Mouse (Mus musculus) adrenal gland, postnatal 25 days (tissue): Measurements from ENCODE around the gene Klhdc1. TPM values are rescaled to one million over a fixed set of nuclear protein-coding genes. Genes with fewer than 3 reads are reported as not detected.

ENCODE experiments used
- DNase-seq: peaks from one replicate; pipeline ENCODE4 v3.0.0; 2021; ENCODE audit warnings: mixed read lengths
- total RNA-seq: library from RNA; stranded (reverse); gene quantifications from 2 replicates; pipeline ENCODE4 v1.2.3, GENCODE M21; 2021

The Klhdc1 gene
- total RNA-seq, 1 experiment from 2014 or later = 10.6 TPM

- peak; percentile 90 for DNase-seq
Measured at GRCm38 (mm10) chr12:69227776-69228466, 13.1 kb upstream of the Klhdc1 start, which contains the start of gene Pole2. Gene Pole2, minus strand, starts transcription at chr12:69228195.

GRCm38 (mm10) chr12:69229251-69229650 is 11.7 kb upstream of the Klhdc1 start:
- no peak for DNase-seq

DNA sequence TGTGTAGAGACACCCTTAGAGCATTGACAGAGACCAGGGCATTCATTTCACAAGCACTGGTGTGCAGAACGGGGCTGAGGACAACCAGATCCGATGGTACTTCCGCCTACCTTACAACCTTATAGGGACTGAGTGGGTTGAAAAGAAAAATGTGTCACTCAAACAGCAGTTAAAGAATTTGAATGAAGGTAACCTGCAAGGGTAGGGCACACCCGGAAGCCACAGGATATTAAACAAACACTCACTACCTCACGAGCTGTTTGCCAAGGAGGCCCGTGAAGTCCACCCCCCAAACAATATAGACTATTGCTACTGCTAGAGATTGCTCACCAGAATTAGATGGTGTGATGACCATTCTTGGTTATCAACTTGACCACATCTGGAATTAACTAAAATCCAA is 5.2 kb upstream of the Klhdc1 start:
- DNase-seq = no peak

- no peak for DNase-seq
Measured at GRCm38 (mm10) chr12:69238284-69238683, 2.7 kb upstream of the Klhdc1 start.

DNA sequence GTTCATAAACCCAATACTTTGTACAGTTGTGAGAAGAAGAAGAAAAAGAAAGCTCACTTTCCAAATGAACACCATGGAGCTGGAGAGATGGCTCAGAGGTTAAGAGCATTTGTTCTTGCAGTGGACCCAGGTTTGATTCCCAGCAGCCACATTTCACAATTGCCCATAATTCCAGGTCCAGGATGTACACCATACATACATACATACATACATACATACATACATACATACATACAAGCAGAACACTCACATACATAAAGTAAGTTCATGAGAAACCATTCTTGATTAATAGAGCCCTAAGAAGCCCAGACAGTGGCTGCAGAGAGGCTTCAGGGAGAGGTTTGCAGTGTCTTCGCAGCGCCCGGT is 412 bp downstream of the Klhdc1 start:
- no peak for DNase-seq

DNA sequence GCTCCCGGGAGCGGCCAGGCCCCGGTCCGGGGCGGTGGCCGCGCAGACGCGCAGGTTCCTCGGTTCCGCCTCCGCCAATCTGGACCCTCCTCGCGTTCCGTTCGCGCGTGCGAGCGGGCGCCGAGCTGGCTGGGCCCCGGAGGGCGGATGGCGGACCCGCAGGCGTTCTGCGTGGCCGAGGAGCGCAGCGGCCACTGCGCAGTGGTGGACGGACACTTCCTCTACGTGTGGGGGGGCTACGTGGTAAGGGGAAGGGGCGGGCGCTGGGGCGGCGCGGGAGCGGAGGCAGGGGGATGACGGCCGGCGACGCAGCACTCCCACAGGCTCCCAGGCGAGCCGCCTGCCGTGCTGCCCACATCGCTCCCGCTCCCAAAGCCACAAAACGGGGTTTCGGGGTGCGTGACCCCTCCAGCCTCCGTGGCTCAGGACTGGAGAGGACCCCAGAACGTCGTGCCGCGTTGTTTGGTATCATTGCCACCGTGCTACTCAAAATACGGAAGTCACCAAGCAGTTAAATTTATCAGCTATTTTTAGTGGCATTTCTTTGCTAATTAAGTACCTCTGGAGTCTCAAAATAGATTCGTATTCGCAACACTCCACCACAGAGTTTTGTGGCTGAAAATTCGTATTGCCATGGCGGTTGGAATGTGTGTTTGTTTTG is 925 bp downstream of the Klhdc1 start:
- peak; percentile 78 for DNase-seq

DNA sequence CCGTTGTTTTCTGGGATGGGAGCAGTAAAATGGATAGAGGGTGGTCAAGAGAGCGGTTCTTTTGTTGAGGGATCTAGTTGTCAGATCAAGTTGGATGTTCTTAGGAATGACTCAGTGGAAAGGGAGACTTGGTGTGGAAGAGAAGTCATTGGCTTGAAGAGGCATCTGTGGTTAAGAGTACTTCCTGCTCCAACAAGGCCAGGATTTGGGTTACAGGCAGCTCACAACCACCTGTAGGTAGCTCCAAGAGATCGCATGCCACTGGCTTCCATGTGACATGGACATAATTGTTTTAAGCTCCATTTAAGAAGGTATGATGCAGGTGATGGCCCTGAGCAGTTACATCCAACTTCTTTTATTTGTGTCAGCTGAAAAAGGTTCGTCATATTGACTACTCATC is 8.8 kb downstream of the Klhdc1 start:
- no peak for DNase-seq

GRCm38 (mm10) chr12:69250756-69251155 is 9.8 kb downstream of the Klhdc1 start:
- DNase-seq = no peak

DNA sequence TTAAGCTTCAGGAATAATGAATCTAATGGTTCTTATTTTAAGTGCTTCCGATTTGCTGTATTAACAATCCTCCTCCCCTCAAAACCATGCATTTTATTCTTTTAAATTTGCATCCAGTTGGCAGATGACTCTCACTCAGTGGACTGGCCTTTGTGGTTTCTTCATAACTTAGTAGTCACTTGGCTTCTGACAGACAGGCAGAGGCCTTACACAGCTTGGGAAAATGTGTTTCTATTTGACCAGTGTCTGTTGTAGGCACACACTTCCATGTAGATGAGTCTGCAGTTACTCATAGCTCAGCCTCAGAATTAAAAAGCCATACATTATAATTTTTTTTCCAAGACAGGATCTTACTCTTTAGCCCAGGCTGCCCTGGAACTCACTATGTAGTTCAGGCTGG is 12.8 kb downstream of the Klhdc1 start:
- no peak for DNase-seq

GRCm38 (mm10) chr12:69257836-69258235 is 16.9 kb downstream of the Klhdc1 start:
- DNase-seq = no peak

DNA sequence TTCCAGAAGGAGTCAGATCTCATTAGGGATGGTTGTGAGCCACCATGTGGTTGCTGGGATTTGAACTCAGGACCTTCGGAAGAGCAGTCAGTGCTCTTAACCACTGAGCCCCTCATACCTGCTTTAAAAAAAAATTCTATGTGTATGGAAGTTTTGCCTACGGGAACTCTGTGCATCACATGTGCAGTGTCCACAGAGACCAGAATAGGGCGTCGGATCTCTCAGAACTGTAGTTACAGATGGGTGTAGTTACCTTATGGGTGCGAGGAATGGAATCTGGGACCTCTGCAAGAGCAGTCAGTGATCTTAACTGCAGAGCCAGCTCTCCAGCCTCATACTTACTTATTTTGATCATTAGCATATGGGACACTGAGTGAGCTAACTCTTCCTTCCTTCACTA is 21.3 kb downstream of the Klhdc1 start:
- no peak for DNase-seq

DNA sequence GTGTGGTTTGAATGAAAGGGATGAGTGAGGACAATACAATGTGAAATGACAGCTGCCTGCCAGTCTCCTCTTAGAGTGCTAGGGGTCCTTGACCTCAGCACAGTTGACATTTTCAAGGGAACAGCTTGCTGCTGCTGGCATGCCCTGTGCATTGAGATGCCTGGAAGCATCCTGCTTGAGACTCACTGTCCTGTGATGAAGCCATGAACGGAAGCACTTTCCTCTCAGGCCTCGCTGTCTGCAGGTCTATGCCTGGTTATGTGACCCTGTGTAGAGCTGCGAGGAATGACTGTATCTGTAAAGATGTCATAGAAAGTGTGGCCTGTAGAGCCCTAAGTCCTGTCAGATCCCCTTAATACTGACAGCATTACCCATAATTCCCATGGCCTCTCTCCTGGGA is 24.1 kb downstream of the Klhdc1 start:
- DNase-seq = no peak

- DNase-seq = no peak
Measured at GRCm38 (mm10) chr12:69267956-69268632, 27.1 kb downstream of the Klhdc1 start.

GRCm38 (mm10) chr12:69268956-69269355 is 28.0 kb downstream of the Klhdc1 start:
- no peak for DNase-seq

GRCm38 (mm10) chr12:69279931-69280469 is 39.0 kb downstream of the Klhdc1 start:
- no peak for DNase-seq

- DNase-seq = no peak
Measured at GRCm38 (mm10) chr12:69280915-69281314, 39.9 kb downstream of the Klhdc1 start.

DNA sequence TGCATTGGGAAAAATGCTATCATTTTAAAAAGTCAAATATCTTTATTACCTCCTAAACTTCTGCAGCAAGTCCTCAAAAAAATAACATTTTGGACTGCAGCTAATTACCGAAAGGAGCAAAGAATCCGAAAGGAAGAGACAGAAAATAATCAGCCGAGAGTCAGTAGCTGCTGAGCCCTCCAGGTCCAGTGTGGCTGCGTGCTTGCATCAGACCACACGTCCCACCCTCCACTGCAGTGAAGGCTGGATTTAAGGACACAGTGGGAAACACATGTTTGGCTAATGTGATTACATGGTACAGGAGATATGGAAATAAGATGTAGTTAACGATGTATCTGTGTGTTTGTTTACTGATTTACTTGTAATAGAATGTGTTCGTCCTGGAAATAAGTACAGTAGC is 42.2 kb downstream of the Klhdc1 start:
- no peak for DNase-seq

DNA sequence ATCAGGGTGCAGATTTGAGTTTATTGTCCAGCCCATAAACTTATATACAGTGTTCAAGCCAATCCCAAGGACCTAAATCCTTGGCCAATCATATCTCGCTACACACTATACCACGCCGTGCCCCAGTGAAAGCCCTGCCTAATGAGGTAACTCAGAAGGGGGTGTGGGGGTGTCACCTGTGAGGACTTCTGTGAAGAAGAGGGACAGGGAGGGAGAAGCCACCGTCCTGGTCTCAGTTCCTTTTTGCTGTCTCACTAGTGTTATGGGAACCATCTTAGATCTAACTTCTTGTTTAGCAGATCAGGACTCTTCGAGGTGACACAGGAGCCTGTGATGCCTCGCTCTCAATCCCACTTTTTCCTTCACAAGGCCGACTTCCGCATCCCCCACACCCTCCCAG is 46.6 kb downstream of the Klhdc1 start:
- no peak for DNase-seq

DNA sequence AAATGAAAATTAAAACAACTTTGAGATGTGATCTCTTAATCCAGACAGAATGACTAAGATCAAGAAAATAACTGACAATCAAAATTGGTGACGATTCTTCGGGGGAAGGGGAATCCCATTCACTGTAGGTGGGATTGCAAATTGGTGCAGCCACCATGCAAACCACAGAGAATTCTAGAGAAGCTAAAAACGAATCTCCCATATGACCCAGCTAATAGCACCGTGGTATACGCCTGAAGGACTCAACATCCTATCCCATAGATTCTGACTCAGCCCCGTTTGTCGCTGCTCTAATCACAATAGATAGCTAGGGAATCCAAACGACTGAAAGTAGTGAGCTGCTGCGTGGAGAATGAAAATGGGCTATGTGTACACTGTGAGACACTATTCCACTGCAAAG is 47.7 kb downstream of the Klhdc1 start:
- no peak for DNase-seq

DNA sequence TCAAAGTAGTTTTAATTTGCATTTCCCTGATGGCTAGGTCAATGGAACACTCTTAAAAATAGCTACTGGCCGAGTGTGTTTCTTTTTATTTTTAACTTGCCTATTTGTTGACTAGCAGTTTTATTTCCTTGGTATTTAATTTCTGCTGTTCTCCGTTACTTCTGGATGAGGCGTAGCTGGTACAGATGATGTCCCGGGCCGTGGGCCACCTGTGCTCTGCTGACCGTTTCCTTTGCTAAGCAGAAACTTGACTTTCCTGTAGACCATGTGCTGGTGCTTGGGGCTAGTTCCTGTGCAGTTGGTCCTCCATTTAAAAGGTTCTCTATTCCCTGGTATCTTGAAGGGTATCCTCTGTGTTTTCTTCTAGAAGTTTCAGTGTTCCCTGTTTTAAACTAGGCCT is 51.4 kb downstream of the Klhdc1 start:
- DNase-seq = no peak

- DNase-seq = no peak
Measured at GRCm38 (mm10) chr12:69293815-69294214, 52.8 kb downstream of the Klhdc1 start.

GRCm38 (mm10) chr12:69294936-69295335 is 54.0 kb downstream of the Klhdc1 start:
- DNase-seq = no peak

DNA sequence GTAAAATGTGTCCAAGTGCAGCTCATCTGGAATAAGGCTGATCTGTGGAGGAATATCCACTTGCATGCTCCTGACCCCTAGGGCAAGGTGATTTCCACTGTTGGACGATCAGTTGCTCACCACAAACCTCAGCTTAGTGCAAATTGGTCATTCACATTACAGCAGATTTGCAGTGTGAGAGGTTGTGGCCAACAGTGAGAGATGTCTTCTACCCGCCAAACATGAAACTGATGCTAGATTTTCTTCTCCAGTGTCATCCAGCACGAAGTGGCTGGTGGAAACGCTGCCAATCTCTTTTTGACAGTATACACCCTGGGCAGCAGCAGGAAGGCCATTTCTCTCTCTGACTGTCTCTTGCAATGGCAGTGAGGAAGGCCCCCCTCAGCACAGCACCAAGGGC is 54.7 kb downstream of the Klhdc1 start:
- DNase-seq = no peak
